Mouse (Mus musculus) bone marrow, adult 2 months (tissue): ENCODE data around the gene Guk1. TPM values are rescaled to one million over a fixed set of nuclear protein-coding genes. Genes with fewer than 3 reads are reported as not detected.

ENCODE experiments used
- H3K27ac ChIP-seq: fragments of 200-500 bp; 2 replicates; pipeline ENCODE4 v1.5.1; 2012; ENCODE audit warnings: low read depth, mild to moderate bottlenecking, control low read depth, inconsistent platforms, low read length; ENCODE audit not compliant: control insufficient read depth, poor library complexity, insufficient read depth
- H3K4me1 ChIP-seq: fragments of 200-500 bp; 2 replicates; pipeline ENCODE4 v1.6.1; 2011; ENCODE audit warnings: low read length; ENCODE audit not compliant: control insufficient read depth, insufficient read depth
- H3K4me3 ChIP-seq: fragments of 200-500 bp; replicated peaks from 2 replicates; pipeline ENCODE3; 2011; ENCODE audit warnings: mild to moderate bottlenecking, low read depth, low read length, control low read depth; ENCODE audit not compliant: control insufficient read depth
- CTCF ChIP-seq: fragments of 200-500 bp; IDR thresholded peaks from 2 replicates; pipeline ENCODE4 v1.5.1; 2011; ENCODE audit warnings: low read length, control low read depth; ENCODE audit not compliant: control insufficient read depth, insufficient read depth
- POLR2A ChIP-seq: fragments of 200-500 bp; IDR thresholded peaks from 2 replicates; pipeline ENCODE4 v1.6.1; 2011; ENCODE audit warnings: low read depth, mild to moderate bottlenecking, control low read depth, low read length, borderline replicate concordance; ENCODE audit not compliant: control insufficient read depth
- WGBS: fragments of 180-500 bp; shearing (Covaris S2); methylation state at CpG from one replicate; pipeline ENCODE4 v1.1.7; 2018; 5-methylcytosine and 5-hydroxymethylcytosine counted together
- polyA plus RNA-seq: library from polyadenylated mRNA; stranded (reverse); fragments of >200 nt; gene quantifications from 2 replicates; pipeline ENCODE4 v1.2.4, GENCODE M21; 2011; ENCODE audit warnings: low replicate concordance; ENCODE audit not compliant: missing spikeins, insufficient read depth, insufficient read length

Guk1 gene
- polyA plus RNA-seq, result 40.5 and 53.7 TPM in 2 replicates

DNA sequence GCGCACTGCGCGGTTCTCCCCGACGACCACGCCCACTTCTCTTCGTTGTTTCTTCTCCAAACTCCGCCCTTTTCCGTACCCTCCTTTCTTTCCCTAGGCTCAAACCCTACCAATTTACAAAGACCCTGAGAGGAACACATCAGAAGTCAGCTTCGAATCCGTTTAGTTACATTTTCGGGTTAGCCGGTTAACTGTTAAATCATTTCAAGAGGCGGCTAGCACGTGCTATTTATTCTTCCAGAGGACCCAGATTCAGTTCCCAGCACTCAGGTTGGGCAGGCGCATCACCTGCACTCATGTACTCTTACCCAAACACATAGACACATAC lies at the start of gene Guk1:
Gene Guk1, minus strand, starts transcription at position 154 of the 328 bp plus-strand sequence.
- TF ChIP-seq POLR2A (no peak), CTCF (no peak)
- WGBS, result 5% methylated on average over 16 of the region's 16 CpGs
- H3K4me3 ChIP-seq, result peak within 1 kb of the TSS; percentile 86
- H3K4me1 ChIP-seq, result no peaks in the 10 kb centered on the region
- peak within 1 kb of the TSS; percentile 79 for H3K27ac ChIP-seq

DNA sequence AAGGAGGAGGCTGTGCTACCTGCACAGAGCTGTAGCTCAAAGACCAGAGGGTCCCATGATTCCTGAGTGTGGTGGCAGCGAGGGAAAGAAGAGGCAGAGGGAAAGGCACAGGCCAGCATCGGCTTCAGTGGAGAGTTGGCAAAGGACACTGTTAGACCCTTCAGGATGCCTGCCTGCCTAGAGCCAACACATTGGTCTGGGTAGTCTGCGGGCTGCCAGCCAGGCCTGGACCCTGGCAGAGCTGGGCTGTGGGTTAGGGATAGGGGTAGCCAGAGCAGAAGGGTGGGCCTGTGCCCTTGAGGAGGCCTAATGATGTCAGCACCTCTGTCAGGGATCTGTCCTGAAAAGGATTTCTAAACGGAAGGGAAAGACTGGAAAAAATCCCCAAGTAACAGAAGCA lies 47.8 kb upstream of the Guk1 start:
- Histone ChIP-seq H3K4me1 (no peaks in the 10 kb centered on the region), H3K4me3 (no peak overlapping the region), H3K27ac (no peak overlapping the region)
- TF ChIP-seq POLR2A (no peak), CTCF (no peak)
- 76% methylated on average over 4 of the region's 4 CpGs for WGBS

DNA sequence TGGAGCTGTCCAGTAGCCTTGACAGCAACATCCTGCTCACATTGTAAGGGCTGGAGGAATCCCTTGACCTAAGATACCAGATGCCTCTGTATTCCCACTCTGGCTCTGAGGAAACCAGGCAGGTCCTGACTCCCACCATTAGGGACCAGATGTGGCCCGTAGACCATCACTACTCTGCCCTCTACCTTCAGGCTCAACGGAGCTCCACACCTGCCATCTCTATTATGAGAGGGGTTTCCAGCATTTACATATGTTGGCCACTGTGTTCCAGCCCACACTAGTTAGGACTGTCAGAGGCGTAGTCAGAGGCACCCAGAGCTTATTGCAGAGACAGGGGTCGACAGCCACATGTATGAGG lies 47.4 kb upstream of the Guk1 start:
- no peak overlapping the region for H3K4me3 ChIP-seq
- TF ChIP-seq POLR2A, result no peak
- TF ChIP-seq CTCF, result no peak
- WGBS, result 70% methylated on average over 4 of the region's 4 CpGs
- H3K4me1 ChIP-seq, result no peaks in the 10 kb centered on the region
- H3K27ac ChIP-seq, result no peak overlapping the region

DNA sequence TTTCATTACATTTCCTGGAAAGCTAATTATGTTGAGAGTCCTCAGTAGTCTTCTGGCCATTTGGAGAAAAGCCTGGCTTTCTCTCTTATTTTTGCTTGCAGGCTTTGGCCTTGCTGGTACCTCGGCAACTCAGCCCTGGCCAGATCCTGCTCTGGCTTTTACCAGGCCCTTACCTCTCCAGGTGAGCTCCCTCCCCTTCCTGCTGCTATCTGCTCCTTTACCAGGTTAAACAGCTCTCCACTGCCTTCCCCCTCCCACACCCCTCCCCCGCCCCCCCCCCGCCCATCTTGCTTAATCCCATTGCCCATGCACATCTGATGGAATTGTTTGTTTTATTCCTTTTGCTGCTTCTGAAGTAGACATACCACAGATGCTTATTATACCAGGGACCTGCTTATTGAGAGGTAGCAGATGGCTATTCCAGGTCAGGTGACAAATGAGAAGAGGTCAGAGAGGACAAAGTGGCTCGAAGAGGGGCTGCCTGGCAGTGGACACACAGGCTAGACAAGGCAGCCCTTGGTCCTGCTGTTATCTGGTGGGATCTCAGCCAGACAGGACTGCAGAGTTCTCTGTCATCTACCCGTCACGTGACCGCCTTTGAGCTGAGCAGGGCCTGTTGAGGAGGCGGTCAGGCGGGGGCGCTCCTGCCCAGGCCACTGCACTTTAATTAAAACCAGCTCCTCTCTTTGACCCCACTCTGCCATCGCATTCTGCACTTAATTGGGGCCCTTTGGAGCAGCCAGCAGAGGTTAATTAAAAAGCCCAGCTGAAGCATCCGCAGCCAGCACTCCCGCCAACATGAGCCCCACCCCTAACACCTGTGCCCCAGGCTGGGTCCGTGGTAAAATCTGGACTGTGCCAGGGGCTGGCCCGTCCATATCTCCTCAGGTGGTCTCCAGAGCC lies 46.8 kb upstream of the Guk1 start:
- Histone ChIP-seq H3K4me1 (no peaks in the 10 kb centered on the region), H3K4me3 (no peak overlapping the region), H3K27ac (no peak overlapping the region)
- 13% methylated on average over 15 of the region's 15 CpGs for WGBS
- TF ChIP-seq POLR2A (no peak), CTCF (peak; percentile 51)

DNA sequence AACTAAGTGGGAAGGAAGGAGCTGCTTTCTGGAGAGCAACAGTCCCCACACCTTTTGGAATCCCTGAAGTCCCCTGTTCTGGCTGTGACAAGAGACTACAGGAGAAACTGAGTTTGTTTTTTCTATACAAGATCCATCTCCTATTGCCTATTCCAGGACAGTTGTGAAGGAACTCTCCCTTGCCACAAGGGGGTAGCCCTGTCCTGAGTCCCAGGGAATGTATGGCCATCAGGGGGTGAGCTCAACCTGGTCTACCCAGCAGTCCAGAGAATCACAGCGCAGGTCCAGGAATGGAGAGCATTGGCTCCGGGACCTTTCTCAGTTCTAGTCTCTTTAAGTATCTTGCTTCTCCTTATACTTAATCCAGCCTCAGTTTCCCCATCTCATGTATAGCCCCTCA lies 40.8 kb upstream of the Guk1 start:
- 86% methylated on average over 2 of the region's 2 CpGs for WGBS
- H3K4me3 ChIP-seq, result no peak overlapping the region
- TF ChIP-seq CTCF (no peak), POLR2A (no peak)
- peaks cover 3% of the 10 kb centered on the region; the same call in 1 of the 2 replicates for H3K4me1 ChIP-seq
- H3K27ac ChIP-seq, result no peak overlapping the region

DNA sequence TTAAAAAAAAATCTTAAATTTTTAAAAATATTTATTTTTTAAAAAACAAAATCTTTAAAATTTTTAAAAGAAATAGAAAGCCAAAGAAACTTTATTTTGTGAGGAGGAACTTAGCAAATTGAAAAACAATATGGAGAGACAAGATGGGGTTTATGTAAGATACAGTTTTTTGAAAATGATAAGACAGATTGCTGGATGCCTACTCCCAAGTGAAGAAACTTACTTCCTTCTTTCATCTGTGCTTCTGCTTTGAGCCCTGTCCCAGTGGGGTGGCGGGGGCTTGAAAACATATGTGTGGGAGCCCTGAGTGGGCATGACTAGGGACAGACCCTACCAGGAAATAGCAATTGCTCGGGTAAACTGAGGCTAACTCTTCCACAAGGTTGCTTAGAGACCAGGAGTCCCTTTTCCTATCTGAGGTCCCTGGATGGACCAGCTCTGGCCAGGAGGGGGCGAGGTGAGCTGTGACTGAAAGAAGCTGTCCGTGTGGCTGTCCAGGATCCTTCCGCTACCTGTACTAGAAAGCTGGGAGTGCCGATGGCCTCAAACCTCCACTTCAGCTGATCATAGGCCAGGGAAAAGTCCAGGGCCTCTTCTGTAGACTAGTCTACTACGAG lies 38.2 kb upstream of the Guk1 start:
- 11% methylated on average over 7 of the region's 7 CpGs for WGBS
- Histone ChIP-seq H3K4me3 (no peak overlapping the region), H3K4me1 (peaks cover 5% of the 10 kb centered on the region; the same call in 1 of the 2 replicates), H3K27ac (0 out of 2 replicates have a peak overlapping the region, but pooled peaks have one; percentile 43)
- TF ChIP-seq POLR2A (no peak), CTCF (peak; percentile 80)

DNA sequence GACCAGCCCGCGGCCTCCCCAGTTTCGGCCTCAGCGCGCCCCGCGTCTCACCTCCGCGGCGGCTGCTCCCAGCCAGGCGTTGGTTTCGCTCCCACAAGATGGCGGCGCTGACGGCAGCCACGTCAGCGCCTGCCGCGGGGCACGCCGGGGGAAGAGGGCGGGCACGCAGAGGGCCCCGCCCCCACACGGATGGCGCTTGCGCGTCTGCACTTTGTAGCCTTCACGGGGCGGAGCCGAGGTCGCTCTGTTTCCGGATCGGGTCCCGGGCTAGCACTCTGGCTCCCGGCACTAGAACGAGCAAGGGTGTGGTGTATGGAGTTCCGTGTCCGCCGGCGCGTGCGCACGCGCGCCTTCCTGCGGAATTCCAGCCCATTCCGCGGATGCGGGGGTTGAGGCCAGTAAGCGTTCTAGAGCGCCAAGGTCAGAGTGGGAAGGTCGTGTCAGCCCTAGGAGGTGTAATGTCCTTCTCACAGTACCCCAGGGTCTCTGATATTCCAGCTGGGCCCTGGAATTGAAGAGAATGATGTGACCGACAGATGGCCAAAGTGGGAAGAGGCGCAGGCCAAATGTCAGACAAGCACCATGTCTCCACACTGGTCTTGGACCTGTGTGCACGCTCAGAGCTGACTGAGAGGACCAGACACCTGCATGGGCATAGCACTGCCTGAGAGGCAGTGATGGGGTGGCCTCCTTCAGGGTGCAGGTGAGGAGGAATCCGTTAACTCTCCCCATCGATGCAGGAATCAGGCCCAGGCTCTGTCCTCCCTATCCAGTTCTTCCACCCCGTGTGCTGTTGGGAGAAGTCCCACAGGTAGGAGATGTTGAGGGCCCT lies 36.3 kb upstream of the Guk1 start, which contains the start of gene Arf1:
Gene Arf1, minus strand, starts transcription at position 149 of the 832 bp plus-strand sequence.
- TF ChIP-seq POLR2A, result peak; percentile 86
- no peak for TF ChIP-seq CTCF
- Histone ChIP-seq H3K4me1 (peaks cover 8% of the 10 kb centered on the region; the same call in 1 of the 2 replicates), H3K4me3 (peak within 1 kb of the TSS; percentile 85), H3K27ac (peak within 1 kb of the TSS; percentile 99)
- 5% methylated on average over 59 of the region's 59 CpGs for WGBS

DNA sequence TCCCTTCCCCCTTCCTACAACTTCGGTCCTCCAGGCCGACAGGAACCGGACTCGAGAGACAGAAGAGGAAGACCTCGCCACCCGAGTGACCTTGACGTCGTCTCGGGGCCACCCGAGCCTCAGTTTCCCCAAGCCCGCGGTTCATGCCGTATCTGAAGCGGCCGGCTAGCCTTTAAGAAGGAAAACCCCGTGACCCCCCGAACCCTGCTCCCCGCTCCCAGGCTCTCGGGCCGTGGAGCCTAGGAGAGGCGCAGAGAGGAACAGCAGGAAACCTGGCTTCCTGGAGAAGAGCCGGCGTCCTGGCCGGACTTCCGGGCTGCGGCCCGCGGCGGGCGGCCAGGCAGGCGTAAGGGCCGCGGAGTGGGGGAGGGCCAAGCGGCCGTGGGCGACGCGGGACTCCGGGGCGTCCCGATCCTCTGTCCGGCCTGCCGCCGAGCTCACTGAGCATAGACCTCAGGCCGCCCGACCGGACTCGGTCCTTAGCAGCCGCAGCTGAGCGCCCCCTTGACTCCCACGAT lies 35.7 kb upstream of the Guk1 start:
- Histone ChIP-seq H3K4me1 (peaks cover 8% of the 10 kb centered on the region; the same call in 1 of the 2 replicates), H3K4me3 (peak overlapping the region; percentile 85), H3K27ac (peak overlapping the region; percentile 99)
- TF ChIP-seq POLR2A, result no peak
- TF ChIP-seq CTCF, result no peak
- 0% methylated on average over 51 of the region's 51 CpGs for WGBS
